Mouse (Mus musculus) hindbrain, embryonic 14.5 days (tissue): ENCODE measurements around the gene Gabrp. TPM values are rescaled to one million over a fixed set of nuclear protein-coding genes. Genes with fewer than 3 reads are reported as not detected.

Experiments used
- polyA plus RNA-seq: library from polyadenylated mRNA; unstranded; fragments of >200 nt; fragmentation: Nextera tagmentation; extraction: Ambion mirVana; gene quantifications from 2 replicates; pipeline ENCODE4 v1.2.1, GENCODE M21; 2014

The Gabrp gene
- polyA plus RNA-seq, 1 experiment from 2014 or later: not detected

Other genes starting within 250 kb of the Gabrp start
- gene Ranbp17, start 65.2 kb downstream of the Gabrp start, polyA plus RNA-seq: 10.6 and 11.0 TPM in 2 replicates
- not detected in 2 replicates for gene D130052B06Rik, start 20.3 kb upstream of the Gabrp start, polyA plus RNA-seq